Mouse (Mus musculus): Measurements from ENCODE around the gene Skor1. TPM values are rescaled to one million over a fixed set of nuclear protein-coding genes. Genes with fewer than 3 reads are reported as not detected.
A peak's percentile ranks its signal among the peaks of the same experiment; 100 is the strongest.

Skor1 gene
- total and polyA plus RNA-seq, 2 experiments from 2014 or later = 9.2 to 36.3 TPM

- no peak for DNase-seq (ENCODE audit: low spot score)
- no peaks in the 10 kb centered on the region for H3K36me3 ChIP-seq (ENCODE audit: insufficient read depth, low read length)
- H3K27me3 ChIP-seq (ENCODE audit: insufficient read depth, low read length) = no peaks in the 10 kb centered on the region
- H3K4me3 ChIP-seq (ENCODE audit: low read length) = no peak overlapping the region
- WGBS = 21% methylated on average over 7 of the region's 7 CpGs
- H3K9ac ChIP-seq (replicated peaks; ENCODE audit: low read length) = no peak overlapping the region
- no peak for ATAC-seq
- no peaks in the 10 kb centered on the region for H3K9me3 ChIP-seq (ENCODE audit: low read length)
- H3K27ac ChIP-seq = no peak overlapping the region
- no peak overlapping the region for H3K4me2 ChIP-seq (ENCODE audit: low read depth, low read length)
- H3K4me1 ChIP-seq (ENCODE audit: insufficient read depth, low read length) = no peaks in the 10 kb centered on the region
- TF ChIP-seq CTCF (IDR thresholded peaks at IDR 0.05; ENCODE audit: low read depth) = no peak
Observed at GRCm38 (mm10) chr9:63187310-63187709, 38.5 kb upstream of the Skor1 start.

GRCm38 (mm10) chr9:63185249-63185648, 36.5 kb upstream of the Skor1 start:
- Histone ChIP-seq H3K4me2 (ENCODE audit: low read depth, low read length) (no peak overlapping the region), H3K36me3 (ENCODE audit: insufficient read depth, low read length) (no peaks in the 10 kb centered on the region), H3K9ac (replicated peaks; ENCODE audit: low read length) (no peak overlapping the region), H3K27me3 (ENCODE audit: insufficient read depth, low read length) (no peaks in the 10 kb centered on the region), H3K27ac (no peak overlapping the region), H3K4me1 (ENCODE audit: insufficient read depth, low read length) (peaks cover 7% of the 10 kb centered on the region), H3K4me3 (ENCODE audit: low read length) (no peak overlapping the region), H3K9me3 (ENCODE audit: low read length) (no peaks in the 10 kb centered on the region)
- DNase-seq (ENCODE audit: low spot score) (no peak), ATAC-seq (no peak)
- WGBS = 77% methylated on average over 7 of the region's 7 CpGs
- no peak for TF ChIP-seq CTCF (IDR thresholded peaks at IDR 0.05; ENCODE audit: low read depth)

- H3K4me1 ChIP-seq (ENCODE audit: insufficient read depth, low read length) = peaks cover 7% of the 10 kb centered on the region
- DNase-seq (ENCODE audit: low spot score) = no peak
Observed at GRCm38 (mm10) chr9:63183864-63184263, 35.1 kb upstream of the Skor1 start.

GRCm38 (mm10) chr9:63182306-63182960, 33.7 kb upstream of the Skor1 start:
- Histone ChIP-seq H3K4me2 (ENCODE audit: low read depth, low read length) (no peak overlapping the region), H3K9me3 (ENCODE audit: low read length) (no peaks in the 10 kb centered on the region), H3K4me1 (ENCODE audit: insufficient read depth, low read length) (peaks cover 7% of the 10 kb centered on the region), H3K27ac (no peak overlapping the region), H3K9ac (replicated peaks; ENCODE audit: low read length) (no peak overlapping the region), H3K27me3 (ENCODE audit: insufficient read depth, low read length) (no peaks in the 10 kb centered on the region), H3K4me3 (ENCODE audit: low read length) (no peak overlapping the region), H3K36me3 (ENCODE audit: insufficient read depth, low read length) (no peaks in the 10 kb centered on the region)
- 28% methylated on average over 14 of the region's 14 CpGs for WGBS
- no peak for ATAC-seq
- TF ChIP-seq CTCF (IDR thresholded peaks at IDR 0.05; ENCODE audit: low read depth) = no peak
- peak; percentile 28 for DNase-seq (ENCODE audit: low spot score)

More at GRCm38 (mm10) chr9:63183864-63184263, 35.1 kb upstream of the Skor1 start:
- Histone ChIP-seq H3K27ac (no peak overlapping the region), H3K27me3 (ENCODE audit: insufficient read depth, low read length) (no peaks in the 10 kb centered on the region), H3K36me3 (ENCODE audit: insufficient read depth, low read length) (no peaks in the 10 kb centered on the region), H3K9ac (replicated peaks; ENCODE audit: low read length) (no peak overlapping the region), H3K4me2 (ENCODE audit: low read depth, low read length) (no peak overlapping the region), H3K9me3 (ENCODE audit: low read length) (no peaks in the 10 kb centered on the region), H3K4me3 (ENCODE audit: low read length) (no peak overlapping the region)
- ATAC-seq = no peak
- TF ChIP-seq CTCF (IDR thresholded peaks at IDR 0.05; ENCODE audit: low read depth) = no peak
- 70% methylated on average over 7 of the region's 7 CpGs for WGBS

- H3K4me2 ChIP-seq (ENCODE audit: low read depth, low read length) = no peak overlapping the region
- DNase-seq (ENCODE audit: low spot score) = no peak
- H3K27ac ChIP-seq = no peak overlapping the region; the same call in 1 of the 2 replicates
Observed at GRCm38 (mm10) chr9:63181337-63182178, 32.8 kb upstream of the Skor1 start.

GRCm38 (mm10) chr9:63178296-63178695, 29.5 kb upstream of the Skor1 start:
- H3K9ac ChIP-seq (replicated peaks; ENCODE audit: low read length) = no peak overlapping the region
- no peaks in the 10 kb centered on the region for H3K36me3 ChIP-seq (ENCODE audit: insufficient read depth, low read length)
- no peaks in the 10 kb centered on the region for H3K9me3 ChIP-seq (ENCODE audit: low read length)
- WGBS = 90% methylated on average over 8 of the region's 8 CpGs
- DNase-seq (ENCODE audit: low spot score) (no peak), ATAC-seq (no peak)
- H3K4me2 ChIP-seq (ENCODE audit: low read depth, low read length) = no peak overlapping the region
- H3K27ac ChIP-seq = no peak overlapping the region
- H3K27me3 ChIP-seq (ENCODE audit: insufficient read depth, low read length) = no peaks in the 10 kb centered on the region
- H3K4me3 ChIP-seq (ENCODE audit: low read length) = no peak overlapping the region
- TF ChIP-seq CTCF (IDR thresholded peaks at IDR 0.05; ENCODE audit: low read depth) = no peak
- peaks cover 7% of the 10 kb centered on the region for H3K4me1 ChIP-seq (ENCODE audit: insufficient read depth, low read length)

More at GRCm38 (mm10) chr9:63181337-63182178, 32.8 kb upstream of the Skor1 start:
- Histone ChIP-seq H3K9ac (replicated peaks; ENCODE audit: low read length) (no peak overlapping the region), H3K4me3 (ENCODE audit: low read length) (no peak overlapping the region), H3K27me3 (ENCODE audit: insufficient read depth, low read length) (no peaks in the 10 kb centered on the region), H3K9me3 (ENCODE audit: low read length) (no peaks in the 10 kb centered on the region), H3K36me3 (ENCODE audit: insufficient read depth, low read length) (no peaks in the 10 kb centered on the region), H3K4me1 (ENCODE audit: insufficient read depth, low read length) (peaks cover 7% of the 10 kb centered on the region)
- WGBS = 41% methylated on average over 11 of the region's 11 CpGs
- no peak for ATAC-seq
- TF ChIP-seq CTCF (IDR thresholded peaks at IDR 0.05; ENCODE audit: low read depth) = no peak

All from hindbrain, postnatal 0 days (tissue).